Mouse (Mus musculus) layer of hippocampus, postnatal 10 days (tissue): Measurements from ENCODE around the gene Gm4027. TPM values are rescaled to one million over a fixed set of nuclear protein-coding genes. Genes with fewer than 3 reads are reported as not detected.
"Not testable (repeated sequence)": the region's sequence is repeated elsewhere in the genome, so short reads cannot be mapped to it uniquely, and the experiment has no call there.

Experiments
- DNase-seq, 2 experiments: peaks; one replicate each; pipeline ENCODE4 v3.0.0; 2021; ENCODE audit warnings: low spot score in 2 of 2
- long read RNA-seq: library from polyadenylated mRNA; stranded (forward); transcript quantifications from one replicate; pipeline ENCODE4 v2.0.0, GENCODE M21; 2023
- total RNA-seq, 2 experiments: library from RNA; stranded (reverse); gene quantifications; 2 replicates each; pipeline ENCODE4 v1.2.3; 2021

Gm4027 gene
- not detected for total RNA-seq
- long read RNA-seq, result 0 reads

DNA sequence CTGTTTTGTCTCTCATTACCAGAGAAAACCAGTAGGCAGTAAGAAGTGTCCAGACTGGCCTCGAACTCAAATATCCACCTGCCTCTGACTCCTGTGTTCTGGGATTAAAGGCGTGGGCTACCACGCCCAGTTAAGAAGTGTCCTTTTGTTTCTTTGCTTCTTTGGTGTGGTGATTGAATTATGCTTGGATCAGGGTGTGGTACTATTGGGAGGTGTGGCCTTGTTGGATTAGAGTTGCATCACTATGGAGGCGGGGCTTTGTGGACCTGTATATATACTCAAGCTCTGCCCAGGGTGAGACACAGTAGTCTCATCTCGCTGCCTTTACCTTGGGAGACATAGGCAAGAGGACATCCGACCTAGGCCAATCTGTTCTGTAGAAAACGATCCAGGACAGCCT lies at the start of gene Gm4027:
TSS of gene Gm4027 (plus strand) at position 301 of the 400 bp plus-strand sequence.
- DNase-seq, result not testable (repeated sequence)

DNA sequence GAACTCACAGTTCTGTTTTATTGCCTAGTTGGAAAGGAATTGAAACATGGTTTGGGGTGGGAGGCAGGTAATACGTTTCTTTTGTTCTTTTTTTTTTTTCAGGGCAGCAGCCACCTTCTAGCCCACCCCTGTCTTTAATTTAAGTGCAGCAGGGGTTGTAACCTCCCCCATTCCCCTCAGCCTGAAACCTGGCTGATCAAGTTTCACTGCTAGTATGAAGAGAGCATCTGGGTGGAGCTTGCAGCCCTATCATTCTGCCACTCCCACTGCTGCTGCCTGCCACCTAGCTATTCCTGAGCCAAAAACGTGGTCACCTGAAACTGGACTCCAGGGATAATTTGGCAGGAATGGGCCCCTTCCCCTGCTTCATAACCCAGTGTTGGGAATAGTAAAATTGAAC lies 17.3 kb upstream of the Gm4027 start:
- not testable (repeated sequence) for DNase-seq

DNA sequence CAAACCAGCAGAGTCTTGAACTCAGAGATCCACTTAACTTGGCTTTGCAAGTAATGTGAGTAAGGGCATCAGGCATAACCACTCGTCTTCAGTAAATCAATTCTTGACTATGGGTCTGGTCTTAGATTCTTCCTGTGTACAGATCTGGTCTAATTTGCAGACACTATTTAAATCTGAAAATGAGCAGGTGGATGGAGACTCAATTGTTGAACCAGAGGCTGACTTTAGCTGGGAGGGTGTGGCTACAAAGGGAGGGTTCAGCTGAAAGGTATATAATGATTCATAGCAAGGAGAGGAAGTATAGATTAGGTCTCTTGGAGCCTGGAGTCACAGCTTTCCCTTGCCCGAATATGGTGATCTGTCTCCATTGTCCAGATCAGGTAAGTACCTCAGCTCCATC lies 16.3 kb upstream of the Gm4027 start, which contains the start of gene Oog1:
TSS of gene Oog1 (plus strand) at position 301 of the 400 bp plus-strand sequence.
- not testable (repeated sequence) for DNase-seq

DNA sequence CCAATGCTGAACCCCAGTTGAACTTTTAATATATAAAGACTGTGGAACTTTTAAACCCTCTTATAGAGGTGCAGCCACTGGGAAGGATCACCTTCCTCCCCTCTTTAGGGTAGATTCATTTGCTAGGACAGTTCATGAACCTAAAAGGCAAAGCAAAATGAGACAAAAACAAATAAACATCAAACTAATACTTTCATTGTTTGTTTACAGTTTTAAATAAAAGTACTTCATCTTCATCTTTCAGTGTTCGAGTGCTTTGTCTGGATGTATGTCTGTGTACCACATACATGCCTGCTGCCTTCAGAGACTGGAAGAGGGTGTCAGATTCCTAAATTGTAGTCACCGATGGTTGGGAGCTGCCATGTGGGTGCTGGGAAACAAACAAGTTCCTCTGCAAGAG lies 25.9 kb downstream of the Gm4027 start, which contains the start of gene Gm16381:
TSS of gene Gm16381 (minus strand) at position 101 of the 400 bp plus-strand sequence.
- not testable (repeated sequence) for DNase-seq

DNA sequence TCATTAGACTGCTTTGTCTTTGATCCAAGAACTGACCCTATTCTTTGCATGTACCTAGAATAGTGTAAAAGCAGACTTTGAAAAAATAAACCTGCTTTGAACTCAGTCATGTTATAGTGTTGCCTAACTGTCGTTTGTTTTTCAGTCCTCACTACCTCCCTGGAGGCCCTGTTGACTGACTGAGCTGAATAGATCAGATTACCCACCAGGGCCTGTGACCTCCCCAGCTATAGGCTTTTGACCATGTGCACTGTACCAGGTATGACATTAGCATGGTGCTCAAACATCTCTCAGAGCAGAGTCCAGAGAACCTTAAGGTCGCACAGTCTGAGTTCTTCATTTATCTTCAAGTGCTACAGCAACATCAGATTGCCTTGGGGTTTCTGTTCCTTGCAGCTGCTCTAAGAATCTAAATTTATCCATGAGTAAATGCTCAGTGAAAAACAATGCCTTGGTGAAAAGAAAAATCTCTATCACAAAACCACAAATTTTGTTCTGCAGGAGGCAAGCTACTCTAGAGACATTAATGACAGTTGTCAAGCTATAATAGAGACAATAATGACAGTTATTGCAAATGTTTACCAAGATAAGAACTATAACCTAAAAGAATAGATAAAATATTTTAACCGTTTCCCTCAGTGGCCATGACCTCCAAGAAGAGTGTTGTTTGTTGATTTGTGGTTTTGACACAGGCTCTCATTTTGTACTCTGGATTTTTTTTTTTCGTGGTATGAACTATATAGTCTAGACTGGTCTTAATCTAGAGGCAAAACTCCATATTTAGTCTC lies 34.4 kb downstream of the Gm4027 start:
- DNase-seq, result not testable (repeated sequence)

Other genes starting within 250 kb of the Gm4027 start
- gene Sptlc2, start 230.5 kb upstream of the Gm4027 start, total RNA-seq, result 10 to 100 TPM; 66.3 to 67.3 TPM
- gene Slirp, start 175.0 kb upstream of the Gm4027 start, total RNA-seq, result 10 to 100 TPM; 64.2 to 90.1 TPM
- gene Alkbh1, start 174.9 kb upstream of the Gm4027 start, total RNA-seq, result 10 to 100 TPM; 18.8 to 20.5 TPM
- gene Snw1, start 146.6 kb upstream of the Gm4027 start, total RNA-seq, result 10 to 100 TPM; 50.9 to 51.2 TPM
- gene Gm5788, start 124.1 kb upstream of the Gm4027 start, total RNA-seq, result not detected
- gene Gm8300, start 104.6 kb upstream of the Gm4027 start, total RNA-seq, result not detected
- not detected for gene Oog1, start 16.2 kb upstream of the Gm4027 start, total RNA-seq
- gene Gm16381, start 25.8 kb downstream of the Gm4027 start, total RNA-seq, result not detected
- gene Gm21319, start 156.9 kb downstream of the Gm4027 start, total RNA-seq, result not detected
- not detected for gene Gm21936, start 176.6 kb downstream of the Gm4027 start, total RNA-seq
- gene BB287469, start 197.7 kb downstream of the Gm4027 start, total RNA-seq, result not detected
- not detected for gene Gm2001, start 223.5 kb downstream of the Gm4027 start, total RNA-seq